Mouse (Mus musculus): ENCODE data around the gene Cdh1. TPM values are rescaled to one million over a fixed set of nuclear protein-coding genes. Genes with fewer than 3 reads are reported as not detected.
A peak's percentile ranks its signal among the peaks of the same experiment; 100 is the strongest.

Gene Cdh1
- polyA plus RNA-seq, 1 experiment from 2014 or later: 4.6 TPM

DNA sequence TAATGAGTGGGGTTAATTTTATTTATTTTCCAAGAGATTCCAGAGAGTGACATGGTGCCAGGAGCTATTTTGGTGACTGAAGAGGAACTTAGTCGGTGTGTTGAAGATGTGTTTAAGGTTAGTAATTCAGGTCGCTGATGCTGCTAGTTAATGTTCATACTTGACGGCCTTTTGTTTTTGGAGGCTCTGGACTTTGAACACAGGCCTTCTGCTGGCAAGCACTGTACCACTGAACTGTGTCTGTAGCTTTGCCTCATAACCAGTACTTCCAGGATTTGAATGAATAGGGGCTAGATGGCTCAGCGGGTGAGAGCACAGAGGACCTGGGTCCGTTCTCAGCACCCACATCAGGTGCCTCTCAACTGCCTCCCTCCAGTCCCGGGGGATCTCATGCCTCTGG lies 97.0 kb downstream of the Cdh1 start:
- Histone ChIP-seq H3K36me3 (ENCODE audit: control insufficient read depth, insufficient read depth, low read length) (peaks cover 15% of the 10 kb centered on the region), H3K4me3 (ENCODE audit: low read length) (no peak overlapping the region), H3K9ac (ENCODE audit: low read depth, low read length) (no peak overlapping the region), H3K9me3 (ENCODE audit: control insufficient read depth, low read length) (no peaks in the 10 kb centered on the region), H3K27ac (ENCODE audit: low read depth, low read length) (no peak overlapping the region), H3K4me1 (ENCODE audit: control insufficient read depth, insufficient read depth, low read depth, low read length) (no peaks in the 10 kb centered on the region), H3K27me3 (replicated peaks; ENCODE audit: control insufficient read depth, insufficient read depth, low read length) (no peaks in the 10 kb centered on the region), H3K4me2 (ENCODE audit: low read length) (no peak overlapping the region)
- ATAC-seq: no peak
- 96% methylated on average over 6 of the region's 6 CpGs for WGBS

DNA sequence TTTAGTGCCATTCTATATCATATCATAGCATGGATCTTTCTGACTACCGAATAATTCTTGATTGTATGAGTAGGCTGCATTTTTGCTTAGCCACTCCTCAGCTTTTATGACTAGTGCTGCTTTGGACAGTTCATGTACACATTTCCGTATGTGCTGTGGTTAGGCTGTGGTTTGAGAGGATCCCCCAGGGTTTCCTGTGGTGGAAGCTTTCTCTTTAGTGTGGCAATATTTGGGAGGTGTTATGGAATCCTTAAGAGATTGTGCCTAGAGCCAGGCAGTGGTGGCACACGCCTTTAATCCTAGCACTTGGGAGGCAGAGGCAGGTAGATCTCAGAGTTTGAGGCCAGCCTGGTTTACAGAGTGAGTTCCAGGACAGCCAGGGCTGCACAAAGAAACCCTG lies 98.2 kb downstream of the Cdh1 start:
- Histone ChIP-seq H3K4me2 (ENCODE audit: low read length) (no peak overlapping the region), H3K27me3 (replicated peaks; ENCODE audit: control insufficient read depth, insufficient read depth, low read length) (no peaks in the 10 kb centered on the region), H3K4me1 (ENCODE audit: control insufficient read depth, insufficient read depth, low read depth, low read length) (no peaks in the 10 kb centered on the region), H3K9me3 (ENCODE audit: control insufficient read depth, low read length) (no peaks in the 10 kb centered on the region), H3K36me3 (ENCODE audit: control insufficient read depth, insufficient read depth, low read length) (peaks cover 10% of the 10 kb centered on the region), H3K27ac (ENCODE audit: low read depth, low read length) (no peak overlapping the region), H3K9ac (ENCODE audit: low read depth, low read length) (no peak overlapping the region), H3K4me3 (ENCODE audit: low read length) (no peak overlapping the region)
- 90% methylated on average over 3 of the region's 3 CpGs for WGBS
- no peak for ATAC-seq

DNA sequence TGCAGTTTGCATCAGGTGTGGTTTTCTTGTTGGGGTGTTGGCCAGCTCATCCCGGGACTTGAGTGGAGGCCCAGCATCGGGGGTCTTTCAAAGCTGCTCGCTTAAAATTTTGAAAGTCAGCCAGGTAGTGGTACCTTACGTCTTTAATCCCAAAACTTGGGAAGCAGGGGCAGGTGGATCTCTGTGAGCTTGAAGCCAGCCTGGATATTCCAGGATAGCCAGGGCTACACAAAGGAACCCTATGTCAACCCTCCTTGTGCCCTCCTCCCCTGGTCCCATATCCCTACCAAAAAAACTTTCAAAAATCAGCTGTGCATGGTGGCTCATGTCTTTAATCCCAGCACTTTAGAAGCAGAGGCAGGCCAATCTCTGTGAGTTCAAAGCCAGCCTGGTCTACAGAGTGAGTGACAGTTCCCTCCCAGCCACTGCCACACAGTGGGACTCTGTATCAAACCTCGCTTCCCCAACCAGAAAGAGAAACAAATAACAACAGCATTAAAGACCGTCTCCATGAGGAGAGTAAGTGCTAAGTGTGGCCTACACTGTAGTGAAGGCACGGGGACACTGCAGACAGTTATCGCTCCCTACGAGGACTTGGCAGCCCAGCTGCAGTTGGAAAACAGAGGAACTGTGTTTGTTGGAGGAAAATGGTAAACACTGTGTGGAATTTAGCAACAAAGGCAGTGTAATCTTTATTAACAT lies 101.2 kb downstream of the Cdh1 start:
- Histone ChIP-seq H3K9me3 (ENCODE audit: control insufficient read depth, low read length) (no peaks in the 10 kb centered on the region), H3K27ac (ENCODE audit: low read depth, low read length) (peak overlapping the region; percentile 42), H3K4me3 (ENCODE audit: low read length) (no peak overlapping the region), H3K27me3 (replicated peaks; ENCODE audit: control insufficient read depth, insufficient read depth, low read length) (no peaks in the 10 kb centered on the region), H3K4me1 (ENCODE audit: control insufficient read depth, insufficient read depth, low read depth, low read length) (no peaks in the 10 kb centered on the region), H3K9ac (ENCODE audit: low read depth, low read length) (no peak overlapping the region), H3K4me2 (ENCODE audit: low read length) (no peak overlapping the region), H3K36me3 (ENCODE audit: control insufficient read depth, insufficient read depth, low read length) (peaks cover 3% of the 10 kb centered on the region)
- 74% methylated on average over 9 of the region's 9 CpGs for WGBS
- ATAC-seq: peak; percentile 67

DNA sequence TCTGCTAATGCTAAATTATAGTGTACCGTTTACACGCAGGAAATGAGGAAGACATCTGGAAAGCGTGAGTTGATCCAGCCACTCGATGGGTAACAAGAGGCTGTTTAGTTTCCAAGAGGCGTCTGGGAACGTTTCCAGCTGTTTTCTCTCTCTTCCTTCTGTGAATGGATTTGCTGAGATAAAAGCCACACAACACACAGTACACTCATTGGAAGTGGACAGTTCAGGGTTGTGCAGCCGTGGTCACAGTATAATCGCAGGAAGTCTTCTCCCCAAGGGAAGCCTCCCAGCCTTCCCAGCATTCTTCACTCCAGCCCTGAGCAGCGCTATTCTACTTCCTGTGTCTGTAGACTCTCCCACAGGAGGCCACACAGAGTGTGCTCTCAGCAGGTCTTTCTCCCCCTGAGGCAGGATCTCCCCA lies 101.8 kb downstream of the Cdh1 start:
- ATAC-seq: peak; percentile 86
- 49% methylated on average over 9 of the region's 9 CpGs for WGBS
- H3K9me3 ChIP-seq (ENCODE audit: control insufficient read depth, low read length): no peaks in the 10 kb centered on the region
- H3K27ac ChIP-seq (ENCODE audit: low read depth, low read length): peak overlapping the region; percentile 19; the same call in 1 of the 2 replicates
- H3K27me3 ChIP-seq (replicated peaks; ENCODE audit: control insufficient read depth, insufficient read depth, low read length): no peaks in the 10 kb centered on the region
- H3K4me2 ChIP-seq (ENCODE audit: low read length): no peak overlapping the region
- no peaks in the 10 kb centered on the region for H3K4me1 ChIP-seq (ENCODE audit: control insufficient read depth, insufficient read depth, low read depth, low read length)
- no peak overlapping the region for H3K9ac ChIP-seq (ENCODE audit: low read depth, low read length)
- H3K4me3 ChIP-seq (ENCODE audit: low read length): no peak overlapping the region
- H3K36me3 ChIP-seq (ENCODE audit: control insufficient read depth, insufficient read depth, low read length): no peaks in the 10 kb centered on the region; the same call in 1 of the 2 replicates

DNA sequence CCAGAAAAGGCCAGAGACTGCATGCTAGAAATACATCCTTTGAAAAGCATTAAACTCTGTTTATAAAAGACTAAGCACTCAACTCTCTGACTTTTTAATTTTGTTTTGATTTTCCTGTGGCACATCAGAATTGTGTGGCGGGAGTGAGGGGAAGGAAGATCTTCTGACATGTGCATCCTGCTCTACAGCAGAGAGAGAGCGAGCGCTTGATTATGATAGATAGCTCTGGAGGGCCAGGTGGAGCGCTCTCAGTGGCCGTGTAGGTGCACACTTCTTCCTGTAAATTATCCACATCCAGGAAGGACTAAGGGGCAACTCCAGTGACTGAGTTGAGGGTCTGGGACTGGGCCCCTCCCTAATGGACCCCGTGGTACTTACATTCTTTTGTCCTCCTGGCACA lies 103.0 kb downstream of the Cdh1 start:
- Histone ChIP-seq H3K4me1 (ENCODE audit: control insufficient read depth, insufficient read depth, low read depth, low read length) (no peaks in the 10 kb centered on the region), H3K4me3 (ENCODE audit: low read length) (no peak overlapping the region), H3K36me3 (ENCODE audit: control insufficient read depth, insufficient read depth, low read length) (no peaks in the 10 kb centered on the region), H3K9me3 (ENCODE audit: control insufficient read depth, low read length) (no peaks in the 10 kb centered on the region), H3K27ac (ENCODE audit: low read depth, low read length) (peak overlapping the region; percentile 23; the same call in 1 of the 2 replicates), H3K9ac (ENCODE audit: low read depth, low read length) (no peak overlapping the region), H3K4me2 (ENCODE audit: low read length) (no peak overlapping the region), H3K27me3 (replicated peaks; ENCODE audit: control insufficient read depth, insufficient read depth, low read length) (no peaks in the 10 kb centered on the region)
- 84% methylated on average over 6 of the region's 6 CpGs for WGBS
- no peak for ATAC-seq

DNA sequence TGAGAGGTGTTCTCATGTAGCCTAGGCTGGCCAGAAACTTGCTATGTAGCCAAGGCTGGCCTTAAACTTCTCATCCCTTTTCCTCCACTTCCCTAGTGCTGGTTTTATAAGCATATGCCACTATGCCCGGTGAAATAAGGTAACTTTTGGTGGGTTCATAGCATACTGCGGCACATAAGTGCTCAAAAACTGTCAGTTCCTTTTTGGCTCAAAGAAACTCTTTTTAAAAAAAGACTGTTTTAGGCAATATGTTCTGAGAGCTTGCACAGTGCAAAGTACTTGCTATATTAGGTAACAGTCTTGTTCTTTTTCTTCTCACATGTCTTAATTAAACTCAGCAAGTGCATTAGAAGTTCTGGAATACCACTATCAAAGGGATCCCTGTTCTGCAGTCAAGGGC lies 106.9 kb downstream of the Cdh1 start:
- Histone ChIP-seq H3K9me3 (ENCODE audit: control insufficient read depth, low read length) (no peaks in the 10 kb centered on the region), H3K4me1 (ENCODE audit: control insufficient read depth, insufficient read depth, low read depth, low read length) (no peaks in the 10 kb centered on the region), H3K27ac (ENCODE audit: low read depth, low read length) (no peak overlapping the region), H3K4me3 (ENCODE audit: low read length) (no peak overlapping the region), H3K36me3 (ENCODE audit: control insufficient read depth, insufficient read depth, low read length) (no peaks in the 10 kb centered on the region), H3K4me2 (ENCODE audit: low read length) (no peak overlapping the region), H3K27me3 (replicated peaks; ENCODE audit: control insufficient read depth, insufficient read depth, low read length) (no peaks in the 10 kb centered on the region), H3K9ac (ENCODE audit: low read depth, low read length) (no peak overlapping the region)
- ATAC-seq: no peak
- 93% methylated on average over 2 of the region's 2 CpGs for WGBS

DNA sequence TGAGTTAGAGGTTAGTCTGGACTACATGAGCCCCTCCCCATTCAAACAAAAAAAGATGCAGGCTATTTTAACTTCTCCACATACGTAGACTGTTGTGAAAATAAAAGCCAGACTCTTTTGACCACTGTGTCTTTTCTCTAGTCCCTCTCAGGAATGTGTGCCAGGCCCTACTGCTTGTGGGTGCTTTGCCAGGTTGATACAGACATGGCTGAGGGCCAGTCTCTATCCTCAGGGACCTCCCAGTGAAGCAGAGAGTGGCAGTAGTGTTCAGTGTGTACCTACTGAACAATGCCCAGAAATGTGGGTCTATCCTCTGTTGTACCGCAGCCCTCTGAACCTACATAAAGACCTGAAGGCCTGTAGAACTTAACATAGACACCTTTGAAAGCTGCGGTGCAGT lies 109.3 kb downstream of the Cdh1 start:
- WGBS: 75% methylated on average over 3 of the region's 3 CpGs
- Histone ChIP-seq H3K36me3 (ENCODE audit: control insufficient read depth, insufficient read depth, low read length) (no peaks in the 10 kb centered on the region), H3K9me3 (ENCODE audit: control insufficient read depth, low read length) (no peaks in the 10 kb centered on the region), H3K27me3 (replicated peaks; ENCODE audit: control insufficient read depth, insufficient read depth, low read length) (no peaks in the 10 kb centered on the region; the same call in 1 of the 2 replicates), H3K9ac (ENCODE audit: low read depth, low read length) (no peak overlapping the region), H3K4me1 (ENCODE audit: control insufficient read depth, insufficient read depth, low read depth, low read length) (no peaks in the 10 kb centered on the region), H3K4me3 (ENCODE audit: low read length) (no peak overlapping the region), H3K4me2 (ENCODE audit: low read length) (no peak overlapping the region), H3K27ac (ENCODE audit: low read depth, low read length) (no peak overlapping the region)
- no peak for ATAC-seq

DNA sequence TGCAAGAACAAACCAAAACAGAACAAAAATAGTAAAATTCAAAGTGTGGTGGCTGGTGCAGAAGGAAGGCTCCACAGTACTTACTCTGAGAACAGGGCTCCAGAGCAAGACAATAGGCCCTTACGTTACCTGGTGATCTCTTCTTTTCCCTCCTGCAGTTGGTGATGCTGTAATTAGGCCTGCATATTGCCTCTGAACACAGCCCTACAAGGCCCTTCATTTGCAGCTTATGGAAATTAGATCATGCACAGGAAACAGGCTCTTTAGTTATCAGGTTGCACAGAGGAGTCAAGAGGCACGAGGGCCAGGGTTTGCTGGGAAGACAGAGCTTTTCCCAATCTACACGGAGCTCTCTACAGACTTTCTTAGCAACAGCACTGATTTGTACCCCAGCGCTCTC lies 111.1 kb downstream of the Cdh1 start:
- H3K27ac ChIP-seq (ENCODE audit: low read depth, low read length): no peak overlapping the region
- H3K36me3 ChIP-seq (ENCODE audit: control insufficient read depth, insufficient read depth, low read length): no peaks in the 10 kb centered on the region
- no peaks in the 10 kb centered on the region for H3K9me3 ChIP-seq (ENCODE audit: control insufficient read depth, low read length)
- no peaks in the 10 kb centered on the region; the same call in 1 of the 2 replicates for H3K27me3 ChIP-seq (replicated peaks; ENCODE audit: control insufficient read depth, insufficient read depth, low read length)
- no peak overlapping the region for H3K4me2 ChIP-seq (ENCODE audit: low read length)
- peaks cover 3% of the 10 kb centered on the region; the same call in 1 of the 2 replicates for H3K4me1 ChIP-seq (ENCODE audit: control insufficient read depth, insufficient read depth, low read depth, low read length)
- H3K9ac ChIP-seq (ENCODE audit: low read depth, low read length): no peak overlapping the region
- no peak overlapping the region for H3K4me3 ChIP-seq (ENCODE audit: low read length)
- WGBS: 70% methylated on average over 4 of the region's 4 CpGs
- ATAC-seq: no peak

DNA sequence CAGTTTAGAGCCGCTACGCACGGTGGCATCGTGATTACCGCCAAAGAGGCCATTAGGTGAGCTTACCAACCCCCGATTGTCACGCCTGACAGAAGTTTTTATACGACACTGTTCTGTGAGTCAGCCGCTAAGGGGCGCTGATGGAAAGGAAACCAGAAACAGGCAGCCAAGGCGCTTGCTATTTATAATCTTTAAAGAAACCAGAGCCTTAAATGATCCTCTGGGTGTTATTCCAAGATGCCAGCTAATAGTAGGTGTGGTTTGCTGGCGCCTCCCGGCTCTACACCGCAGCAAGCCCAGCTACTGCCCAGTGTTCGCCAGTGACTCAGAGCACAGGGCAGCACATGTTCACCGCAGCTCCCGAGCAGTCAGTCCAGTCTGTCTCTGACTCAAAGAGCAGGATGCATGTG lies 114.9 kb downstream of the Cdh1 start:
- H3K9ac ChIP-seq (ENCODE audit: low read depth, low read length): peak overlapping the region; percentile 51
- H3K27me3 ChIP-seq (replicated peaks; ENCODE audit: control insufficient read depth, insufficient read depth, low read length): no peaks in the 10 kb centered on the region; the same call in 1 of the 2 replicates
- WGBS: 17% methylated on average over 17 of the region's 17 CpGs

More for the DNA sequence above, 114.9 kb downstream of the Cdh1 start:
- Histone ChIP-seq H3K27ac (ENCODE audit: low read depth, low read length) (no peak overlapping the region), H3K36me3 (ENCODE audit: control insufficient read depth, insufficient read depth, low read length) (no peaks in the 10 kb centered on the region), H3K4me3 (ENCODE audit: low read length) (peak overlapping the region; percentile 30), H3K4me2 (ENCODE audit: low read length) (peak overlapping the region; percentile 60), H3K9me3 (ENCODE audit: control insufficient read depth, low read length) (no peaks in the 10 kb centered on the region), H3K4me1 (ENCODE audit: control insufficient read depth, insufficient read depth, low read depth, low read length) (peaks cover 3% of the 10 kb centered on the region; the same call in 1 of the 2 replicates)
- peak; percentile 82 for ATAC-seq

All from hindbrain, embryonic 16.5 days (tissue).